Mouse (Mus musculus): Measurements from ENCODE around the gene Zfp449.

DNA sequence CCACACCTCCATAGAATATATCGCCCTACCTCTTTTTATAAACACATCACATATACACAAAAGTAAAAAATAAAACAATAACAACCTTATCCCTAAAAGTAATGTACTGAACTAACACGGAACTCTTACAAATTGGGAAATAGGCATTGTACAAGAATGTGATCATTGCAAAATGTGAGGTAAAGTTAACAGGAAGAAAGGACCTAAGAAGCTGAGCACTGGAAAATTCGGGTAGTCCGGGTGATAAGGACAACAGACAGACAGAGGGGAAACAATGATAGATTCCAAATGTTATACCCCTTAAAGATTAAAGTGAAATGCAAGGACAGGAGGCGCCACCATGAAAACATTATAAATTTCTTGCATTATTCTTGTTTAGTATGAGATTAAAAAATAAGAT lies 24.1 kb upstream of the Zfp449 start:
- TF ChIP-seq GATA1 (IDR thresholded peaks at IDR 0.05; ENCODE audit: borderline replicate concordance, low read length), result no peak
- TF ChIP-seq FLI1 (IDR thresholded peaks at IDR 0.05; ENCODE audit: low read length), result no peak
